Mouse (Mus musculus) hindbrain, embryonic 15.5 days (tissue): ENCODE data around the gene Fam71e2. TPM values are rescaled to one million over a fixed set of nuclear protein-coding genes. Genes with fewer than 3 reads are reported as not detected.

Experiments used
- ATAC-seq: fragments of 200-750 bp; cut with Nextera tagmentation; 2 replicates; pipeline ENCODE4 v1.8.0; 2017; ENCODE audit warnings: low read depth, moderate number of reproducible peaks, moderate TSS enrichment; ENCODE audit not compliant: low FRiP score
- H3K27ac ChIP-seq: fragments of 300-500 bp; sonication (generic); replicated peaks from 2 replicates; pipeline ENCODE4 v1.5.1; 2015; ENCODE audit warnings: mild to moderate bottlenecking, inconsistent platforms
- H3K27me3 ChIP-seq: fragments of 300-500 bp; sonication (generic); 2 replicates; pipeline ENCODE4 v1.6.1; 2015; ENCODE audit warnings: control low read depth, inconsistent platforms
- H3K36me3 ChIP-seq: fragments of 300-500 bp; sonication (generic); 2 replicates; pipeline ENCODE4 v1.6.1; 2015; ENCODE audit warnings: control low read depth, inconsistent platforms
- H3K4me1 ChIP-seq: fragments of 300-500 bp; sonication (generic); replicated peaks from 2 replicates; pipeline ENCODE4 v1.6.1; 2015; ENCODE audit warnings: control low read depth, inconsistent platforms
- H3K4me2 ChIP-seq: fragments of 300-500 bp; sonication (generic); 2 replicates; pipeline ENCODE4 v1.6.1; 2015; ENCODE audit warnings: moderate library complexity, mild to moderate bottlenecking, inconsistent platforms
- H3K4me3 ChIP-seq: fragments of 300-500 bp; sonication (generic); 2 replicates; pipeline ENCODE4 v1.5.1; 2015; ENCODE audit warnings: mild to moderate bottlenecking, inconsistent platforms
- H3K9ac ChIP-seq: fragments of 300-500 bp; sonication (generic); 2 replicates; pipeline ENCODE4 v1.6.1; 2015; ENCODE audit warnings: inconsistent platforms
- H3K9me3 ChIP-seq: fragments of 300-500 bp; sonication (generic); 2 replicates; pipeline ENCODE4 v1.6.1; 2016; ENCODE audit warnings: control low read depth, inconsistent platforms
- WGBS: fragments of 180-500 bp; shearing (Covaris S2); methylation state at CpG from one replicate; pipeline ENCODE4 v1.1.7; 2015; 5-methylcytosine and 5-hydroxymethylcytosine counted together
- polyA plus RNA-seq: library from polyadenylated mRNA; unstranded; fragments of >200 nt; fragmentation: Nextera tagmentation; extraction: Ambion mirVana; gene quantifications from 2 replicates; pipeline ENCODE4 v1.2.1, GENCODE M21; 2015

Gene Fam71e2
- polyA plus RNA-seq, 1 experiment from 2014 or later, result not detected

DNA sequence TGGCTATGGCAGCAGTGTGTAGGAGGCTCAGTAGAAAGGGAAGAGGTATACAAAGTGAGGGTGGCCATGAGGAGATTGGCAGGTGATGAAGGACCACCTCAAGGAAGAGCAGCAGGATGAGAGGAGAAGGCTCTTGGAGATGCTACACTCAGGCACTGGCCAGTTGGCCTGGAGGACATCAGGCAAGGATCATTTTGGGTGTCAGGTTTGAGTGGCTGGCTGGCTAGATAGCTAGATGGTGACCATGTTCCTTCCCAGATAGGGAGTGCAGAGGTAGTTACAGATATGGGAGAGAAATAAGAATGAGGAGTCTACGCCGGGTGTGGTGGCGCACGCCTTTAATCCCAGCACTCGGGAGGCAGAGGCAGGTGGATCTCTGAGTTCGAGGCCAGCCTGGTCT, 26.2 kb downstream of the Fam71e2 start:
- no peak for ATAC-seq
- 98% methylated on average over 6 of the region's 6 CpGs for WGBS
- H3K9me3 ChIP-seq, result no peaks in the 10 kb centered on the region
- no peaks in the 10 kb centered on the region for H3K27me3 ChIP-seq
- H3K36me3 ChIP-seq, result peaks cover 8% of the 10 kb centered on the region; the same call in 1 of the 2 replicates
- no peak overlapping the region for H3K4me3 ChIP-seq
- peaks cover 24% of the 10 kb centered on the region for H3K4me1 ChIP-seq
- no peak overlapping the region for H3K27ac ChIP-seq
- no peak overlapping the region for H3K9ac ChIP-seq
- no peak overlapping the region for H3K4me2 ChIP-seq

DNA sequence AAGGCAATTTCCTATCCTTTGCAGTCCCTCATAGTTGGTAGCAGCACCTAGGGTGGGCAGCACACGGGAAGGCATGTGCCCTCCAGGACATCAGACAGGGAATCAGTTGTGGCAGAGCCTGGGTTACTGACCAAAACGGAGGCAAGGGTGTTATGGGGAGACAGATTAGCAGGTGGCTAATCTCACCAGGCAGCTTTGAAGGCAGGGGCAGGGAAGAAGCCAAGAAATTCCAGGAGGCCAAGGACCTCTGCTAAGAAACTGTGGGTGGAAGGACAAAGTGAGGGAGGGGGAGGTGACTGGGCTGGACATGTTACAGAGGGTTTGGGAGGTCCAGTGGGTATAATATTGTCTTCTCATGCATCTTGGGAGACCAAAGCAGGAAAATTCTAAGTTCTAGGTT, 27.7 kb downstream of the Fam71e2 start:
- peaks cover 8% of the 10 kb centered on the region; the same call in 1 of the 2 replicates for H3K36me3 ChIP-seq
- no peak overlapping the region for H3K9ac ChIP-seq
- H3K4me1 ChIP-seq, result peaks cover 33% of the 10 kb centered on the region
- no peak for ATAC-seq
- H3K4me2 ChIP-seq, result no peak overlapping the region
- no peaks in the 10 kb centered on the region for H3K9me3 ChIP-seq
- H3K27me3 ChIP-seq, result no peaks in the 10 kb centered on the region
- H3K4me3 ChIP-seq, result no peak overlapping the region
- H3K27ac ChIP-seq, result no peak overlapping the region
- 80% methylated on average over 2 of the region's 2 CpGs for WGBS

DNA sequence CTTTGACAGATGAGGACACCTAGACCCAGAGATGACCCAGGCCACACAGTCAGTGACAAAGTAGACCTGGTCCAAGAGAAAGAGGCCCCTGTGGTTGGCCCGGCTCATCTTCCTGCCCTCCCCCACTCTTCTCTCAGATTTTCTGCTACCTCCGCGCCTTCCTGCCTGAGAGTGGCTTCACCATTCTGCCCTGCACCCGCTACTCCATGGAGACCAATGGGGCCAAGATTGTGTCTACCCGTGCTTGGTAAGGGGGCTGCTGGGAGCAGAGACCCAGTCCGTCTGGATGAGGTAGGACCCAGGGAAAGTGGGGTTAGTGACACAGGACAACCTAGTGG, 28.7 kb downstream of the Fam71e2 start:
- Histone ChIP-seq H3K4me1 (peaks cover 34% of the 10 kb centered on the region), H3K9ac (0 out of 2 replicates have a peak overlapping the region, but pooled peaks have one; percentile 14), H3K36me3 (peaks cover 8% of the 10 kb centered on the region; the same call in 1 of the 2 replicates), H3K27ac (no peak overlapping the region), H3K4me3 (no peak overlapping the region), H3K4me2 (peak overlapping the region; percentile 11; the same call in 1 of the 2 replicates), H3K9me3 (no peaks in the 10 kb centered on the region), H3K27me3 (no peaks in the 10 kb centered on the region)
- 77% methylated on average over 6 of the region's 6 CpGs for WGBS
- ATAC-seq, result no peak

DNA sequence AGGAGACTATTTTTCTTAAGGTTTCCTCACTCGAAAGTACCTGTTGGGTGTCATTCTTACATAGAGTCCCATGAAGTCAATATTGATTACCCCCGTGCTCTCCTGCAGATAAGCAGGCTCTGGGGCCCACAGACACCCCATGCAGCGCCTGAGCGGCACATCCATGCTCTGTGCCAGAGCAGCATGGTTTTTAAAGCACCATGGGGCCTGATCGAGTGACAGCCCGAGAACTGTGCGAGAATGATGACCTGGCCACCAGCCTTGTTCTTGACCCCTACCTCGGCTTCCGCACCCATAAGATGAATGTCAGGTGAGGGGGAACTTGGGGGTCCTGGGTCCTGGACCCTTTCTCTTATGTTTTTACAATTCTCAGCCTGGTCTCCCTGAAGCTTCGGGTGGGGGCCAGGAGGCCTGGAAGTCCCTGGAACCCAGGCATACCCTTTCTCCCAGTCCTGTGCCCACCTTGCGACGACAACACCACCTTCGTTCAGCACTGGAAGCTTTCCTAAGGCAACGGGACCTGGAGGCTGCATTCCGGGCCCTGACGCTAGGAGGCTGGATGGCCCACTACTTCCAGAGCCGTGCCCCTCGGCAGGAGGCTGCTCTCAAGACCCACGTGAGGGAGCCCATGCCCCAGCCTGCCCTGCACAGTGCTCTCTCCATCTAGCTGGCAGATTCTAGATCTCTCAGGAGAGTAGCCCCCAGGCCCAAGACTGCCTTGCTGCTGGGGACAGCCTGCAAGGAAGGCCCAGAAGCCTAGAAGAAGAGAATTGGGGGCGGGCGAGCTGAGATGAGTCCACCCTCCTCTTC, 29.2 kb downstream of the Fam71e2 start:
- peak overlapping the region; percentile 95; the same call in 1 of the 2 replicates for H3K27ac ChIP-seq
- H3K4me2 ChIP-seq, result peak overlapping the region; percentile 86
- no peaks in the 10 kb centered on the region for H3K9me3 ChIP-seq
- H3K4me1 ChIP-seq, result peaks cover 34% of the 10 kb centered on the region
- no peak overlapping the region for H3K9ac ChIP-seq
- H3K4me3 ChIP-seq, result peak overlapping the region; percentile 72
- peaks cover 8% of the 10 kb centered on the region; the same call in 1 of the 2 replicates for H3K36me3 ChIP-seq
- 76% methylated on average over 21 of the region's 21 CpGs for WGBS
- ATAC-seq, result no peak
- no peaks in the 10 kb centered on the region for H3K27me3 ChIP-seq

DNA sequence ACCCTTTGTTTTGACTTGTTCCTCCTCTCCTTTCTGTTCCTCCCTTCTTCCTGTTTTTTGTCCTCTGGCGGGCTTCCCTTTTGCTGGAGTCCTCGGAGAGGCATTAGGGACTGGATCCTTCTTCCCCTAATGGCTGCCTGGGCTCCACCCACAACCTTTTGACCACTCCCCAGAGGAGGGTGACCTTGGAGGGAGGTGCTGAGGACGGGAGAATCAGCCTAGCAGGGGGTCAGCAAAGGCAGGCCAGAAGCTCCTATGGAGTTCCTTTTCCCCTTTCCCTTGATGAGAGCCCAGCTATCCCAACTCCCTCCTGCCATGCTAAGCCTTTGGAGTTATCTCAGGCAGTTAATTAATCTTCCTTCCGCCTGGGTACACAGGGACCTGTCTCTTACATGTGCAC, 30.0 kb downstream of the Fam71e2 start:
- Histone ChIP-seq H3K4me2 (peak overlapping the region; percentile 86), H3K36me3 (peaks cover 3% of the 10 kb centered on the region; the same call in 1 of the 2 replicates), H3K9ac (peak overlapping the region; percentile 83), H3K27ac (peak overlapping the region; percentile 95), H3K4me1 (peaks cover 34% of the 10 kb centered on the region), H3K27me3 (no peaks in the 10 kb centered on the region), H3K9me3 (no peaks in the 10 kb centered on the region), H3K4me3 (peak overlapping the region; percentile 72)
- under 1% methylated on average over 4 of the region's 4 CpGs for WGBS
- no peak for ATAC-seq

DNA sequence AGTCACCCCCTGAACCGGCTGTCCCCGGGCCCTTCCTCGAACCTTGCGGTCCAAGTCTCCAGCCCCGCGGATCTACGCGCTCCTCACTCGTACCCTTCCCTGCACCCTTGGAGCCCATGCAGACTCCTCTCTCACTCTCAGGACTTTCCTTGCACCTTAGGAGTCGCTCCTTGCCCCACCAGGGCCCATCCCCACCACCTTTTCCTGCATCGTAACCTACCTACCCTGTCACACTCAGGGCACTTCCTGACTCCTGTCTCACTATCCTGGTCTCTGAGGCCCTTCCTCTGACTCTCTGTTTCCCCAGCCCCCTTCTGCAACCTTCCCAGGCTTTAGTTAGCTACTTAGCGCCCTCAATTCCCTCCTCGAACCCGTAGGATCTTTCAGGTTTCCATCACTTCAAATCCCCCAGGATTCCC, 30.8 kb downstream of the Fam71e2 start:
- no peaks in the 10 kb centered on the region for H3K36me3 ChIP-seq
- ATAC-seq, result peak; percentile 52
- peaks cover 34% of the 10 kb centered on the region for H3K4me1 ChIP-seq
- H3K4me3 ChIP-seq, result peak overlapping the region; percentile 72
- H3K9ac ChIP-seq, result peak overlapping the region; percentile 83
- peak overlapping the region; percentile 86 for H3K4me2 ChIP-seq
- WGBS, result 0% methylated on average over 14 of the region's 14 CpGs
- H3K9me3 ChIP-seq, result no peaks in the 10 kb centered on the region
- H3K27ac ChIP-seq, result peak overlapping the region; percentile 95
- H3K27me3 ChIP-seq, result no peaks in the 10 kb centered on the region

DNA sequence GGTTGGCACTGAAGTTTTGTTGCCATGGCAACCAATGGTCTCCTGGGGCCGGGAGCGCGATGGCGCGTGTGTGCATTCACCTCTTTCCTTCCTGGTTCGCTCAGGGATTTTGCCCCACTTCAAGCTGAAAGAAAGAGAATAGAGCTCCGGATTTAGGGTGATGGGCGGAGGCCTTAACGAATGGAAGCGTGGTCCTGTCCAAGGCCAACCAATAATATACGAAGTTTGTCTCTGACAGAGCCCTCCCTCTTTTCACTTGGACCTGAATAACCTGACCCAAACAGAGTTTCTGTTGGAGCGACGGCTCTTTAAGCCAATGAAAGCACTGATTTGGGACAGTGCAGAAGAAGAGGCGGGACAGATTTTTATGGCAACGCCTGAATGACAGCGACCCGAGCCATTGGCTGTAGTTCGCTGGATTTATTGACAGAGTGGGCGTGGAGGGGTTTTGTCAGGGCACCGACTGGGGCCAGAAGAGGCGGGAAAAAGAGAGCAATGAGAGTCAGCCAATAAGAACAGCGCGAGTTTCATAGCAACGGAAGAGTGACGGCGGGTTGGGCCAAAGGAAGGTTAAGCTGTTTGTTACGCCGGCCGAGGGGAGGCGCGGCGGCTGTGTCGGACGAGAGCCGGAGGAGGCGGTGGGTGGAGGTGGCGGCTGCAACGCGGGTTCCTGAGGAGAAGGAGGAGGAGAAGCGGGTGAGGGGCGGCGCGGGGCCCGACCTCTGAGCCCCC, 31.4 kb downstream of the Fam71e2 start, which contains the start of gene Kmt5c:
Kmt5c (plus strand) TSS at position 572 of the 732 bp plus-strand sequence.
- Histone ChIP-seq H3K9ac (peak within 1 kb of the TSS; percentile 83), H3K9me3 (no peaks in the 10 kb centered on the region), H3K27ac (peak within 1 kb of the TSS; percentile 95), H3K4me1 (peaks cover 34% of the 10 kb centered on the region), H3K36me3 (no peaks in the 10 kb centered on the region), H3K27me3 (no peaks in the 10 kb centered on the region), H3K4me3 (peak within 1 kb of the TSS; percentile 72), H3K4me2 (peak within 1 kb of the TSS; percentile 86)
- ATAC-seq, result peak; percentile 98
- under 1% methylated on average over 29 of the region's 44 CpGs for WGBS

DNA sequence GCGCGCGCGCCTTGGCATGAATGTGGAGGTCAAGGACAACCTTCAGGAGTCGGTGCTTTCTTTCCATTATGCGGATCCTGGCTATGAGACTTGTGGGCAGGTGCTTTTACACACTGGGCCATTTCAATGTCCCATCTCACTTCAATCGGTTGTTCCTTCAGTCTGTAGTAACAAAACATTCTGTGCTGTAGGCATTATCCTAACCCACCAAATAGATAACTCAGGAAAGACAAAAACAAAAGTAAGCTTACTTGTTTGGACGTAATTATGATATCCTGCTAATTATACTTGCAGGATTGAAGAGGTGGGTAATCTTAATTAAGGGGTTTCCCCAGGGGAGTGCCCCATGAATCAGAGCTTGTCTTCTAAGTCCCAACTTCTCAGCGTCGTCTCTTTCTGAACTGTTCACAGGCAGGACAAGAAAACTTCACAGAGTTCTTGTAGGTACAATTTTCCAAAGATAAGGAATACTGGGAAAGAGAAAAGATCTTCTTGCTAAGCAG, 32.0 kb downstream of the Fam71e2 start:
- no peak overlapping the region; the same call in 1 of the 2 replicates for H3K9ac ChIP-seq
- no peaks in the 10 kb centered on the region for H3K36me3 ChIP-seq
- peak overlapping the region; percentile 84 for H3K27ac ChIP-seq
- H3K4me2 ChIP-seq, result peak overlapping the region; percentile 86
- peak overlapping the region; percentile 72 for H3K4me3 ChIP-seq
- 43% methylated on average over 10 of the region's 10 CpGs for WGBS
- no peaks in the 10 kb centered on the region for H3K27me3 ChIP-seq
- no peak for ATAC-seq
- H3K4me1 ChIP-seq, result peaks cover 34% of the 10 kb centered on the region
- H3K9me3 ChIP-seq, result no peaks in the 10 kb centered on the region

DNA sequence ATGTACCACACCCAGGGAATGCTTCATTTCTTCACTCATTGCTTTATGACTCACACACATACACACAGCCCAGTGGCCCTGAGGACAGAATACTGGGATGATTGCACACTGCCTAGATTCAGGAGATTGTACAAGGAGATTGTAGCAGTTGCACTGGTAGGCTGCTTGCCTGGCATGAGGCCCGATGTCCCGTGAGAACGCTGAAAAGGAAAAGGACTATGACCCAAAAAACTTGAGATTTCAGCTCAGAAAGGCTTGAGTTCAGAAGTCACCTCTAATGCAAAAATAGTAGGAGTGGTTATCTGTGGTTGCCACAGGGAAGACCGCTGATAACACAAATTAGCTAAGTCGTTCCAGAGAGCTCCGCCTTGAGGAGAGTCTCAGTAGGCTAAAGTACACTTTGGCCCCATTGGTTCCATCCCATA, 38.1 kb downstream of the Fam71e2 start:
- H3K27ac ChIP-seq, result no peak overlapping the region
- 79% methylated on average over 6 of the region's 6 CpGs for WGBS
- no peaks in the 10 kb centered on the region for H3K9me3 ChIP-seq
- no peak overlapping the region for H3K4me3 ChIP-seq
- H3K36me3 ChIP-seq, result no peaks in the 10 kb centered on the region
- H3K4me1 ChIP-seq, result no peaks in the 10 kb centered on the region
- no peak overlapping the region for H3K4me2 ChIP-seq
- no peak for ATAC-seq
- no peaks in the 10 kb centered on the region for H3K27me3 ChIP-seq
- no peak overlapping the region for H3K9ac ChIP-seq

DNA sequence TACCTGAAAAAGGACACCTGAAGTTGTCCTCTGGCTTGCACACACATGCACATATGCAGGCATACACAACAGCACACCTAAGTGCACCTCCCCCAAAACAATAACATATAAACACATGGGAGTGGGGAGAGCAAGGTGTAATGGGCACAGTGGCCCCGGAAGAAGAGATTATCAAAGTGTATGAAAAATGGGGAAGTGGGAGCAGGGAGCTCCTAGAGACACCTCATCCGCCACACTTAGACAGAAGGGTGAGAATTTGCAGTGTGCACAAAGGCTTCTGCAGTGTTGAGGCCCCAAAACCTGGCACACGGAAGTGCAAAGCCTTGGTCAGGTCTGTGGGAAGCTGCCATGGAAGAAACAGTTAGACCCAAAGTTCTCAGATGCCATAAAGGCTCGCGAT, 40.0 kb downstream of the Fam71e2 start:
- 84% methylated on average over 5 of the region's 5 CpGs for WGBS
- no peaks in the 10 kb centered on the region for H3K9me3 ChIP-seq
- H3K4me1 ChIP-seq, result no peaks in the 10 kb centered on the region
- no peak overlapping the region for H3K4me2 ChIP-seq
- no peak for ATAC-seq
- no peaks in the 10 kb centered on the region for H3K36me3 ChIP-seq
- no peak overlapping the region for H3K4me3 ChIP-seq
- no peak overlapping the region for H3K9ac ChIP-seq
- H3K27me3 ChIP-seq, result no peaks in the 10 kb centered on the region
- H3K27ac ChIP-seq, result no peak overlapping the region

DNA sequence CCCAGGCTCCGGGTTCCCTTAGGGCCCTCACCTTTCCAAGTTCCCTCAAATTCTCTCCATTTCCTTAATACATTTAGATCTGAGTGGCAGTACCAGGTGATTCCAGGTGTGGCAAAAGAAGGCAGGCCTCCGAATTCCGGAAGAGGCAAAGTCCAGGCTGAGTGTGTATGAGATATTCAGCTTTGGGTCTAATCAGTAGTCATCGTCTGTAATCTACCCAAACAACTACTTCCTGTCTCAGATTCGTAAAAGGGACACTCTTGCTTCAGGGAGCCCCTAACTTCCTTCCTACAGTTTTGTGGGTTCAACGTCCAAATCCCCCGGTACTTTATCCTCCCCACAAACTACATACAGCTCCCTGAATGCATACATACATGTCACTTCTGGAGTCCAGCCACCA, 45.9 kb downstream of the Fam71e2 start, which contains the start of gene Tmem150b:
Tmem150b (minus strand) TSS at position 81 of the 400 bp plus-strand sequence.
- H3K9ac ChIP-seq, result no peak within 1 kb of the TSS
- H3K4me1 ChIP-seq, result no peaks in the 10 kb centered on the region
- 85% methylated on average over 7 of the region's 7 CpGs for WGBS
- no peaks in the 10 kb centered on the region for H3K9me3 ChIP-seq
- H3K27ac ChIP-seq, result no peak within 1 kb of the TSS
- H3K4me2 ChIP-seq, result no peak within 1 kb of the TSS
- no peaks in the 10 kb centered on the region for H3K36me3 ChIP-seq
- H3K4me3 ChIP-seq, result no peak within 1 kb of the TSS
- no peaks in the 10 kb centered on the region for H3K27me3 ChIP-seq
- no peak for ATAC-seq

DNA sequence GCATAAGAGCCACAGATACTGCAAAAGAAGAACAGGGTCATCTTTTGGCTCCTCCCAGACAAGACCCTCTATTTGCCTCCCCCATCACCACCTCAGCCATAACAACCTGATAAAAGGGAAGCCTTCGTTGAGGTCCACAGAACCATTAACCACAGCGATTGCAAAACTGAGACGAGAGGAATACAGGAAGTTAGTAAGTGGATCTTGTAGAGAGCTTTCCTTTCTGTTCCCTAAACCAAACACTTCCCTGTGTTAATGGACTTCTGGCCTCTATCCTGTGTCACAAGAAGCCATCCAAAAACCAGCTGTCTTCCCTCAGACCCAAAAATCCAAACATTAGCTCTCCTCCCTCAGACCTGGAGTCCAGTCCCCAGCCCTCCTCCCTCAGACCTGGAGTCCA, 46.7 kb downstream of the Fam71e2 start:
- H3K4me3 ChIP-seq, result no peak overlapping the region
- no peak overlapping the region for H3K4me2 ChIP-seq
- no peak for ATAC-seq
- no peak overlapping the region for H3K27ac ChIP-seq
- no peaks in the 10 kb centered on the region for H3K9me3 ChIP-seq
- H3K36me3 ChIP-seq, result no peaks in the 10 kb centered on the region
- no peaks in the 10 kb centered on the region for H3K27me3 ChIP-seq
- H3K9ac ChIP-seq, result no peak overlapping the region
- no peaks in the 10 kb centered on the region for H3K4me1 ChIP-seq
- WGBS, result 90% methylated on average over 3 of the region's 3 CpGs
